Mouse (Mus musculus): ENCODE measurements around the gene Depdc7. TPM values are rescaled to one million over a fixed set of nuclear protein-coding genes. Genes with fewer than 3 reads are reported as not detected.
A peak's percentile ranks its signal among the peaks of the same experiment; 100 is the strongest.

The Depdc7 gene
- polyA plus RNA-seq, 1 experiment from 2014 or later, result 9.3 TPM

DNA sequence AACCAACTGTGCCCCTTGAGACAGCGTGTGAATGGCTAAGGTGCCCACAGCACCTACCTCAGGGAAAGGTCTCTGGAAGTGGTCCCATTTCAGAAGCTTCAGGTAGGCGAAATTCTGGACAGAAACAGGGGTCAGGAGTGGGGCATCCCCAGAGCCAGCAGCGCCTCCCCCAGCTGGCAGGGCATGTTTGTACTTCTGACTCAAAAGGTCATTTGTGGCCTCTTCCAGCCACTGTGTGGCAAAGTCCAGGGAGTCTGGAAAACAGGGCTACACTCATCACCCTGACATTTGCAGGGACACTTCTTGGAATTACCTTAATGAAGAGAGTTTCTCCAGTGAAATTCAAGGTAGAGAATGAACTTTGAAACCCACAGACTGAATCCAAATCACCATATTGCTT is 54.4 kb downstream of the Depdc7 start:
- Histone ChIP-seq H3K4me3 (no peak overlapping the region), H3K27me3 (replicated peaks) (no peaks in the 10 kb centered on the region), H3K4me1 (0 out of 2 replicates have a peak, but pooled peaks cover 3% of the 10 kb centered on the region), H3K9ac (no peak overlapping the region), H3K4me2 (no peak overlapping the region), H3K36me3 (no peaks in the 10 kb centered on the region), H3K27ac (no peak overlapping the region), H3K9me3 (replicated peaks) (no peaks in the 10 kb centered on the region)
- ATAC-seq, result peak; percentile 40; the same call in 1 of the 2 replicates
- 48% methylated on average over 3 of the region's 3 CpGs for WGBS (ENCODE audit: insufficient replicate concordance)

DNA sequence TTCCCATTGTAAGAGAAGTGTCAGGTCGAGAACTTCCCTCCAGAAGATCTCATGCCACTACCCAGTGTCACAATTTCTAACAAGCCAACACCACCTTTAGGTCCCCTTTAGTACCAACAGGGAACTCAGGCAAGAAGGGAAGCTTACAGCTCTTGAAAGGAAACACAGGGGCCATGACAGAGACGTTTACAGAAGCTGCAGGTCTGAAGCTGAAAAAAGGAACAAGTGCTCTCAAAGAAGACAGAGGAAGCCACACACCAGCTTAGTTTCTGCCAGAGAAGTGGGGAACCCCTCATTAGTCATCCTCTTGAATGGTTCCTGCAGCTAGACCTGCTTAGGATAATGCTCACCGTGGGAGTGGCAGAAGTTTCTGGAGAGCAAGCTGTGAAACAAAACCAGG is 55.4 kb downstream of the Depdc7 start:
- 13% methylated on average over 3 of the region's 3 CpGs for WGBS (ENCODE audit: insufficient replicate concordance)
- Histone ChIP-seq H3K9me3 (replicated peaks) (no peaks in the 10 kb centered on the region), H3K27ac (no peak overlapping the region), H3K9ac (no peak overlapping the region), H3K4me2 (no peak overlapping the region), H3K36me3 (no peaks in the 10 kb centered on the region), H3K4me3 (no peak overlapping the region), H3K27me3 (replicated peaks) (no peaks in the 10 kb centered on the region), H3K4me1 (0 out of 2 replicates have a peak, but pooled peaks cover 3% of the 10 kb centered on the region)
- no peak for ATAC-seq

GRCm38 (mm10) chr2:104685418-104685817 is 57.3 kb downstream of the Depdc7 start:
- H3K27ac ChIP-seq, result no peak overlapping the region
- no peak overlapping the region for H3K4me2 ChIP-seq
- ATAC-seq, result peak; percentile 68
- H3K4me3 ChIP-seq, result no peak overlapping the region
- H3K36me3 ChIP-seq, result 0 out of 2 replicates have a peak, but pooled peaks cover 4% of the 10 kb centered on the region
- H3K9ac ChIP-seq, result no peak overlapping the region
- H3K4me1 ChIP-seq, result 0 out of 2 replicates have a peak, but pooled peaks cover 3% of the 10 kb centered on the region
- WGBS (ENCODE audit: insufficient replicate concordance), result 7% methylated on average over 13 of the region's 13 CpGs
- 0 out of 2 replicates have a peak, but pooled peaks cover 3% of the 10 kb centered on the region for H3K27me3 ChIP-seq (replicated peaks)
- H3K9me3 ChIP-seq (replicated peaks), result no peaks in the 10 kb centered on the region

DNA sequence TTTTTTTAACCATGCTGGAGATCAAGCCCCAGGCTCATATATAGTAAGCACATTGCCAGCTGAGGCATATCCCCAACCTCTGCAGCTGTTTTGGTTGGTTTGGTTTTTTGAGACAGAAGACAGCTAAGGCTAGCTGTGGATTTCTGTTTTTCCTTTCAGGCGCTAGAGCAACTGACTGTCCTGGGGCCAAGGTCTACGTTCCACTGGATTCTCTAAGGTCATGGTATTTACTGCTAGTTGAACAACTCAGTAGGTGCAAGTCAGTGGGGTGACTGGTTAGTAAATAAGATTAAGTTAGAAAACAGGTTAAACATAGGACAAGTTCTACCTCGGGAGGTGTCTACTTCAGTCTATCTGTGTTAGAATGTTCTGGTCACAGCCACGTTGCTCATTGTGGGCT is 57.9 kb downstream of the Depdc7 start:
- Histone ChIP-seq H3K9ac (no peak overlapping the region), H3K4me2 (no peak overlapping the region), H3K27ac (no peak overlapping the region), H3K27me3 (replicated peaks) (0 out of 2 replicates have a peak, but pooled peaks cover 3% of the 10 kb centered on the region), H3K9me3 (replicated peaks) (no peaks in the 10 kb centered on the region), H3K4me3 (no peak overlapping the region), H3K4me1 (0 out of 2 replicates have a peak, but pooled peaks cover 3% of the 10 kb centered on the region), H3K36me3 (0 out of 2 replicates have a peak, but pooled peaks cover 4% of the 10 kb centered on the region)
- 66% methylated on average over 4 of the region's 4 CpGs for WGBS (ENCODE audit: insufficient replicate concordance)
- no peak for ATAC-seq

DNA sequence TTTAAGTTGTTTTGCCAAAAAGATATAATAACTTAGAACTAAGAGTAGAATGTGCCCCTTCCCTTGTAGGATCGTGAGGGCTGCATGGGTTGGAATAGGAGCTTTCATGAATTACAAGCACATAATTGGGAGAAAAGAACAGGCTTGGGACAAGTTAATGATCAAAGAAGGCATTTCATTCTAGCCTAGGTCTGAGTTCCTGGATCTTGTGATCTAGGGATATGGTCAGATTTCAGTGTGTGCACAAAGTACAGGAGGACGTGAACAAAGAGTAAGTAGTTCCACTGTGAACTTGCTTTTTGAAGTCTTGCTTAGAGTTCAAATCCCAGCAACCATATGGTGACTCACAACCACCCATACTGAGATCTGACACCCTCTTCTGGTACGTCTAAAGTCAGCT is 65.4 kb downstream of the Depdc7 start:
- WGBS (ENCODE audit: insufficient replicate concordance), result 63% methylated on average over 3 of the region's 3 CpGs
- Histone ChIP-seq H3K9me3 (replicated peaks) (no peaks in the 10 kb centered on the region), H3K4me3 (no peak overlapping the region), H3K27me3 (replicated peaks) (0 out of 2 replicates have a peak, but pooled peaks cover 3% of the 10 kb centered on the region), H3K9ac (no peak overlapping the region), H3K27ac (no peak overlapping the region), H3K4me1 (peaks cover 8% of the 10 kb centered on the region), H3K4me2 (no peak overlapping the region), H3K36me3 (0 out of 2 replicates have a peak, but pooled peaks cover 4% of the 10 kb centered on the region)
- ATAC-seq, result no peak

Other genes starting within 250 kb of the Depdc7 start
- 14.0 and 15.1 TPM in 2 replicates for gene Hipk3, start 248.4 kb downstream of the Depdc7 start, polyA plus RNA-seq (2016; fragmentation: Nextera tagmentation; extraction: Ambion mirVana)
- 39.4 and 43.2 TPM in 2 replicates for gene Cstf3, start 152.4 kb downstream of the Depdc7 start, polyA plus RNA-seq (2016; fragmentation: Nextera tagmentation; extraction: Ambion mirVana)
- 11.0 and 12.2 TPM in 2 replicates for gene Tcp11l1, start 30.7 kb downstream of the Depdc7 start, polyA plus RNA-seq (2016; fragmentation: Nextera tagmentation; extraction: Ambion mirVana)
- gene Pin1rt1, start 26.5 kb downstream of the Depdc7 start, polyA plus RNA-seq (2016; fragmentation: Nextera tagmentation; extraction: Ambion mirVana), result not detected in 2 replicates
- gene Qser1, start 73.9 kb upstream of the Depdc7 start, polyA plus RNA-seq (2016; fragmentation: Nextera tagmentation; extraction: Ambion mirVana), result 3.6 and 3.7 TPM in 2 replicates
- 0.16 and 0.23 TPM in 2 replicates for gene Prrg4, start 107.0 kb upstream of the Depdc7 start, polyA plus RNA-seq (2016; fragmentation: Nextera tagmentation; extraction: Ambion mirVana)
- gene Ccdc73, start 124.9 kb upstream of the Depdc7 start, polyA plus RNA-seq (2016; fragmentation: Nextera tagmentation; extraction: Ambion mirVana), result 3.7 and 4.8 TPM in 2 replicates